Mouse (Mus musculus): ENCODE data around the gene Stox2. TPM values are rescaled to one million over a fixed set of nuclear protein-coding genes. Genes with fewer than 3 reads are reported as not detected.

Stox2 gene
- polyA plus RNA-seq, 1 experiment from 2014 or later, result 0.41 TPM

GRCm38 (mm10) chr8:47268062-47268822, 177.9 kb downstream of the Stox2 start:
- 28% methylated on average over 21 of the region's 21 CpGs for WGBS (ENCODE audit: insufficient replicate concordance)
- H3K27me3 ChIP-seq, result no peaks in the 10 kb centered on the region
- no peak overlapping the region for H3K4me3 ChIP-seq (replicated peaks)
- no peaks in the 10 kb centered on the region for H3K36me3 ChIP-seq (replicated peaks)
- H3K27ac ChIP-seq (replicated peaks), result no peak overlapping the region
- no peaks in the 10 kb centered on the region for H3K4me1 ChIP-seq (replicated peaks)
- no peak overlapping the region; the same call in 1 of the 2 replicates for H3K4me2 ChIP-seq
- no peaks in the 10 kb centered on the region for H3K9me3 ChIP-seq (replicated peaks)
- ATAC-seq (ENCODE audit: insufficient read depth), result no peak
- no peak overlapping the region for H3K9ac ChIP-seq

- Histone ChIP-seq H3K9me3 (replicated peaks) (no peaks in the 10 kb centered on the region), H3K4me2 (no peak overlapping the region), H3K4me3 (replicated peaks) (no peak overlapping the region), H3K9ac (no peak overlapping the region), H3K36me3 (replicated peaks) (no peaks in the 10 kb centered on the region), H3K27ac (replicated peaks) (no peak overlapping the region), H3K4me1 (replicated peaks) (no peaks in the 10 kb centered on the region), H3K27me3 (no peaks in the 10 kb centered on the region)
- 69% methylated on average over 17 of the region's 17 CpGs for WGBS (ENCODE audit: insufficient replicate concordance)
- ATAC-seq (ENCODE audit: insufficient read depth), result no peak
Observed at GRCm38 (mm10) chr8:47263070-47263843, 182.9 kb downstream of the Stox2 start.

GRCm38 (mm10) chr8:47260751-47261474, 185.2 kb downstream of the Stox2 start:
- H3K36me3 ChIP-seq (replicated peaks), result no peaks in the 10 kb centered on the region
- H3K4me3 ChIP-seq (replicated peaks), result no peak overlapping the region
- H3K4me2 ChIP-seq, result no peak overlapping the region
- no peaks in the 10 kb centered on the region for H3K4me1 ChIP-seq (replicated peaks)
- H3K27me3 ChIP-seq, result no peaks in the 10 kb centered on the region
- no peak overlapping the region for H3K9ac ChIP-seq
- ATAC-seq (ENCODE audit: insufficient read depth), result no peak
- no peaks in the 10 kb centered on the region for H3K9me3 ChIP-seq (replicated peaks)
- H3K27ac ChIP-seq (replicated peaks), result no peak overlapping the region
- 51% methylated on average over 12 of the region's 12 CpGs for WGBS (ENCODE audit: insufficient replicate concordance)

GRCm38 (mm10) chr8:47250832-47251231, 195.3 kb downstream of the Stox2 start:
- Histone ChIP-seq H3K9ac (no peak overlapping the region), H3K4me2 (no peak overlapping the region), H3K27me3 (no peaks in the 10 kb centered on the region), H3K4me1 (replicated peaks) (no peaks in the 10 kb centered on the region), H3K36me3 (replicated peaks) (no peaks in the 10 kb centered on the region), H3K27ac (replicated peaks) (no peak overlapping the region), H3K4me3 (replicated peaks) (no peak overlapping the region), H3K9me3 (replicated peaks) (no peaks in the 10 kb centered on the region)
- WGBS (ENCODE audit: insufficient replicate concordance), result 26% methylated on average over 4 of the region's 4 CpGs
- no peak for ATAC-seq (ENCODE audit: insufficient read depth)

- Histone ChIP-seq H3K27me3 (no peaks in the 10 kb centered on the region), H3K4me3 (replicated peaks) (no peak overlapping the region), H3K9me3 (replicated peaks) (no peaks in the 10 kb centered on the region), H3K36me3 (replicated peaks) (no peaks in the 10 kb centered on the region), H3K9ac (no peak overlapping the region), H3K4me2 (no peak overlapping the region), H3K4me1 (replicated peaks) (0 out of 2 replicates have a peak, but pooled peaks cover 3% of the 10 kb centered on the region), H3K27ac (replicated peaks) (no peak overlapping the region)
- whole genome bisulfite sequencing (ENCODE audit: insufficient replicate concordance), result 60% methylated on average over 4 of the region's 4 CpGs
- no peak for ATAC-seq (ENCODE audit: insufficient read depth)
Observed at GRCm38 (mm10) chr8:47245116-47245515, 201.0 kb downstream of the Stox2 start.

- Histone ChIP-seq H3K4me1 (replicated peaks) (0 out of 2 replicates have a peak, but pooled peaks cover 3% of the 10 kb centered on the region), H3K4me2 (no peak overlapping the region), H3K9ac (no peak overlapping the region), H3K36me3 (replicated peaks) (no peaks in the 10 kb centered on the region), H3K27me3 (no peaks in the 10 kb centered on the region), H3K27ac (replicated peaks) (no peak overlapping the region), H3K9me3 (replicated peaks) (no peaks in the 10 kb centered on the region), H3K4me3 (replicated peaks) (no peak overlapping the region)
- WGBS (ENCODE audit: insufficient replicate concordance), result 71% methylated on average over 15 of the region's 15 CpGs
- ATAC-seq (ENCODE audit: insufficient read depth), result no peak
Observed at GRCm38 (mm10) chr8:47244202-47244601, 202.0 kb downstream of the Stox2 start.

GRCm38 (mm10) chr8:47243631-47244030, 202.5 kb downstream of the Stox2 start:
- no peak overlapping the region for H3K9ac ChIP-seq
- no peaks in the 10 kb centered on the region for H3K9me3 ChIP-seq (replicated peaks)
- H3K27me3 ChIP-seq, result no peaks in the 10 kb centered on the region
- H3K4me3 ChIP-seq (replicated peaks), result no peak overlapping the region
- no peak overlapping the region for H3K27ac ChIP-seq (replicated peaks)
- H3K4me1 ChIP-seq (replicated peaks), result 0 out of 2 replicates have a peak, but pooled peaks cover 3% of the 10 kb centered on the region
- H3K4me2 ChIP-seq, result no peak overlapping the region
- ATAC-seq (ENCODE audit: insufficient read depth), result no peak
- 62% methylated on average over 12 of the region's 12 CpGs for WGBS (ENCODE audit: insufficient replicate concordance)
- no peaks in the 10 kb centered on the region for H3K36me3 ChIP-seq (replicated peaks)

GRCm38 (mm10) chr8:47243016-47243630, 203.0 kb downstream of the Stox2 start:
- Histone ChIP-seq H3K27me3 (no peaks in the 10 kb centered on the region), H3K4me1 (replicated peaks) (0 out of 2 replicates have a peak, but pooled peaks cover 3% of the 10 kb centered on the region), H3K9ac (no peak overlapping the region), H3K36me3 (replicated peaks) (no peaks in the 10 kb centered on the region), H3K4me2 (peak overlapping the region; percentile 29), H3K9me3 (replicated peaks) (no peaks in the 10 kb centered on the region), H3K27ac (replicated peaks) (no peak overlapping the region), H3K4me3 (replicated peaks) (no peak overlapping the region; the same call in 1 of the 2 replicates)
- WGBS (ENCODE audit: insufficient replicate concordance), result 31% methylated on average over 8 of the region's 8 CpGs
- no peak for ATAC-seq (ENCODE audit: insufficient read depth)

- H3K27ac ChIP-seq (replicated peaks), result no peak overlapping the region
- no peak for ATAC-seq (ENCODE audit: insufficient read depth)
- no peaks in the 10 kb centered on the region for H3K27me3 ChIP-seq
- H3K4me3 ChIP-seq (replicated peaks), result no peak overlapping the region; the same call in 1 of the 2 replicates
- H3K9me3 ChIP-seq (replicated peaks), result no peaks in the 10 kb centered on the region
- 33% methylated on average over 17 of the region's 17 CpGs for WGBS (ENCODE audit: insufficient replicate concordance)
- peak overlapping the region; percentile 29 for H3K4me2 ChIP-seq
- H3K4me1 ChIP-seq (replicated peaks), result 0 out of 2 replicates have a peak, but pooled peaks cover 3% of the 10 kb centered on the region
- H3K36me3 ChIP-seq (replicated peaks), result no peaks in the 10 kb centered on the region
- H3K9ac ChIP-seq, result no peak overlapping the region
Observed at GRCm38 (mm10) chr8:47242207-47243004, 203.8 kb downstream of the Stox2 start.

GRCm38 (mm10) chr8:47241421-47242078, 204.6 kb downstream of the Stox2 start:
- Histone ChIP-seq H3K9ac (no peak overlapping the region), H3K9me3 (replicated peaks) (no peaks in the 10 kb centered on the region), H3K27me3 (no peaks in the 10 kb centered on the region), H3K4me1 (replicated peaks) (0 out of 2 replicates have a peak, but pooled peaks cover 3% of the 10 kb centered on the region), H3K27ac (replicated peaks) (no peak overlapping the region), H3K4me3 (replicated peaks) (no peak overlapping the region), H3K36me3 (replicated peaks) (no peaks in the 10 kb centered on the region), H3K4me2 (no peak overlapping the region)
- 68% methylated on average over 13 of the region's 13 CpGs for WGBS (ENCODE audit: insufficient replicate concordance)
- no peak for ATAC-seq (ENCODE audit: insufficient read depth)
